In the genomic region with DNA sequence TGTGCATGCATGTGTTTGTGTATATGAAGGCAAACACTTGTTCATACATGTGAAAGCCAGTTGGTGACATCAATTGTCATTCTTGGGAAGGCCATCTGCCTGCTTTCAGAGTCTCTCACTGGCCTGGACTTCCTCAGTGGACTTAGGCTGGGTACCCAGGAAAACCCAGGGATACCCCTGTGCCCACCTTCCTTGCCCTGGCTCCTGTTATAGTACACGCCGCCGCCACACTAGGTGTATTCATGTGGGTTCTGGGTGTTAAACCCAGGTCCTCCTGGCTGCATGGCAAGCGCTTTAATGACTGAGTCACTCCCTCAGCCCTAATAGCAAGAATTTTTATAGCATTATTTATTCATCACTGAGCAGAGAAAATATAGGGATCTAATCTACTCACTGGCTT, we compare ENCODE assay signal across 22 mouse cellular contexts. TPM values are rescaled to one million over a fixed set of nuclear protein-coding genes. Genes with fewer than 3 reads are reported as not detected.
DNase-seq lines count a peak whose midpoint lies in the region; ATAC-seq lines count a peak whose summit lies in the region.
"Had no signal": no experiment of that assay in that cellular context is flagged by ENCODE, and none has a peak within 500 bp of the region (broad histone marks: within the 10 kb centered on the region; RNA-seq: fewer than 3 reads in every experiment).

No protein-coding gene starts in this region.

- no peaks in the 10 kb centered on the region for H3K4me1 ChIP-seq in forebrain, embryonic 16.5 days (replicated peaks; ENCODE audit: control insufficient read depth, insufficient read depth, low read length)
- H3K4me1 ChIP-seq in forebrain, embryonic 11.5 days (replicated peaks; ENCODE audit: control insufficient read depth, insufficient read depth, low read length), result no peaks in the 10 kb centered on the region
- no peaks in the 10 kb centered on the region for H3K4me1 ChIP-seq in hindbrain, embryonic 13.5 days (replicated peaks)
- H3K4me1 ChIP-seq in hindbrain, embryonic 11.5 days (replicated peaks; ENCODE audit: control insufficient read depth, insufficient read depth, low read length), result no peaks in the 10 kb centered on the region
- no peaks in the 10 kb centered on the region for H3K4me1 ChIP-seq in midbrain, embryonic 13.5 days (replicated peaks)
- no peaks in the 10 kb centered on the region for H3K4me1 ChIP-seq in midbrain, embryonic 10.5 days
- H3K4me1 ChIP-seq in midbrain, embryonic 16.5 days (ENCODE audit: control insufficient read depth, insufficient read depth, low read length), result no peaks in the 10 kb centered on the region
- H3K4me1 ChIP-seq: embryonic facial prominence, embryonic 10.5 days; embryonic facial prominence, embryonic 13.5 days; intestine, embryonic 15.5 days had no signal

- no peaks in the 10 kb centered on the region for H3K9me3 ChIP-seq in forebrain, embryonic 16.5 days (ENCODE audit: control insufficient read depth, low read length)
- no peaks in the 10 kb centered on the region for H3K9me3 ChIP-seq in forebrain, embryonic 11.5 days (ENCODE audit: control insufficient read depth, low read length)
- no peaks in the 10 kb centered on the region for H3K9me3 ChIP-seq in hindbrain, embryonic 13.5 days
- no peaks in the 10 kb centered on the region for H3K9me3 ChIP-seq in hindbrain, embryonic 11.5 days (ENCODE audit: control insufficient read depth, low read length)
- H3K9me3 ChIP-seq in midbrain, embryonic 13.5 days, result no peaks in the 10 kb centered on the region
- no peaks in the 10 kb centered on the region for H3K9me3 ChIP-seq in midbrain, embryonic 10.5 days (replicated peaks)
- no peaks in the 10 kb centered on the region for H3K9me3 ChIP-seq in midbrain, embryonic 16.5 days (replicated peaks; ENCODE audit: control insufficient read depth, low read length, poor library complexity, severe bottlenecking)
- H3K9me3 ChIP-seq: embryonic facial prominence, embryonic 10.5 days; embryonic facial prominence, embryonic 13.5 days; heart, embryonic 12.5 days; heart, embryonic 15.5 days; intestine, embryonic 15.5 days had no signal

- no peak overlapping the region for H3K4me2 ChIP-seq in forebrain, embryonic 16.5 days (ENCODE audit: low read length)
- no peak overlapping the region for H3K4me2 ChIP-seq in forebrain, embryonic 11.5 days (ENCODE audit: low read depth, low read length, severe bottlenecking)
- H3K4me2 ChIP-seq in hindbrain, embryonic 13.5 days, result no peak overlapping the region
- H3K4me2 ChIP-seq in hindbrain, embryonic 11.5 days (replicated peaks; ENCODE audit: low read depth, low read length), result no peak overlapping the region
- no peak overlapping the region for H3K4me2 ChIP-seq in midbrain, embryonic 13.5 days (replicated peaks)
- no peak overlapping the region for H3K4me2 ChIP-seq in midbrain, embryonic 16.5 days (ENCODE audit: low read length)
- H3K4me2 ChIP-seq: embryonic facial prominence, embryonic 13.5 days; heart, embryonic 12.5 days; heart, embryonic 15.5 days; hindbrain, embryonic 14.5 days; intestine, embryonic 15.5 days had no signal

- no peak overlapping the region for H3K4me3 ChIP-seq in forebrain, embryonic 16.5 days (replicated peaks; ENCODE audit: low read length)
- no peak overlapping the region for H3K4me3 ChIP-seq in forebrain, embryonic 11.5 days (ENCODE audit: low read depth, low read length)
- H3K4me3 ChIP-seq in hindbrain, embryonic 13.5 days, result no peak overlapping the region
- no peak overlapping the region for H3K4me3 ChIP-seq in hindbrain, embryonic 11.5 days (ENCODE audit: low read depth, low read length)
- H3K4me3 ChIP-seq in midbrain, embryonic 13.5 days (replicated peaks), result no peak overlapping the region
- H3K4me3 ChIP-seq in midbrain, embryonic 10.5 days, result no peak overlapping the region
- no peak overlapping the region for H3K4me3 ChIP-seq in midbrain, embryonic 16.5 days (ENCODE audit: low read depth, low read length)
- H3K4me3 ChIP-seq: embryonic facial prominence, embryonic 10.5 days; embryonic facial prominence, embryonic 13.5 days; erythroblast, embryonic 14.5 days; heart, embryonic 12.5 days; heart, embryonic 15.5 days; intestine, embryonic 15.5 days had no signal

- no peaks in the 10 kb centered on the region for H3K36me3 ChIP-seq in forebrain, embryonic 16.5 days (ENCODE audit: control insufficient read depth, insufficient read depth)
- H3K36me3 ChIP-seq in forebrain, embryonic 11.5 days (ENCODE audit: control insufficient read depth, insufficient read depth, low read length), result no peaks in the 10 kb centered on the region
- H3K36me3 ChIP-seq in hindbrain, embryonic 13.5 days, result no peaks in the 10 kb centered on the region
- no peaks in the 10 kb centered on the region for H3K36me3 ChIP-seq in hindbrain, embryonic 11.5 days (ENCODE audit: control insufficient read depth, insufficient read depth, low read length)
- no peaks in the 10 kb centered on the region for H3K36me3 ChIP-seq in midbrain, embryonic 13.5 days
- H3K36me3 ChIP-seq in midbrain, embryonic 10.5 days, result no peaks in the 10 kb centered on the region
- no peaks in the 10 kb centered on the region for H3K36me3 ChIP-seq in midbrain, embryonic 16.5 days (ENCODE audit: control insufficient read depth, insufficient read depth, low read length)
- H3K36me3 ChIP-seq: embryonic facial prominence, embryonic 10.5 days; embryonic facial prominence, embryonic 13.5 days; heart, embryonic 12.5 days; heart, embryonic 15.5 days; intestine, embryonic 15.5 days had no signal

- H3K27me3 ChIP-seq in forebrain, embryonic 16.5 days (replicated peaks; ENCODE audit: control insufficient read depth, insufficient read depth, low read length), result no peaks in the 10 kb centered on the region
- no peaks in the 10 kb centered on the region for H3K27me3 ChIP-seq in forebrain, embryonic 11.5 days (ENCODE audit: control insufficient read depth, insufficient read depth, low read length)
- no peaks in the 10 kb centered on the region for H3K27me3 ChIP-seq in hindbrain, embryonic 13.5 days
- no peaks in the 10 kb centered on the region for H3K27me3 ChIP-seq in hindbrain, embryonic 11.5 days (ENCODE audit: control insufficient read depth, insufficient read depth, low read length)
- H3K27me3 ChIP-seq in midbrain, embryonic 13.5 days, result no peaks in the 10 kb centered on the region
- no peaks in the 10 kb centered on the region for H3K27me3 ChIP-seq in midbrain, embryonic 10.5 days (ENCODE audit: low read depth, poor library complexity, severe bottlenecking)
- H3K27me3 ChIP-seq in midbrain, embryonic 16.5 days (ENCODE audit: control insufficient read depth, insufficient read depth, low read depth, low read length), result no peaks in the 10 kb centered on the region
- H3K27me3 ChIP-seq: embryonic facial prominence, embryonic 13.5 days; heart, embryonic 12.5 days; heart, embryonic 15.5 days; intestine, embryonic 15.5 days had no signal

- WGBS in forebrain, embryonic 16.5 days, result 87% methylated on average over 4 of the region's 4 CpGs
- 90% methylated on average over 4 of the region's 4 CpGs for WGBS in forebrain, embryonic 11.5 days
- WGBS in hindbrain, embryonic 13.5 days, result 92% methylated on average over 4 of the region's 4 CpGs
- WGBS in hindbrain, embryonic 11.5 days, result 89% methylated on average over 4 of the region's 4 CpGs
- WGBS in midbrain, embryonic 13.5 days, result 87% methylated on average over 4 of the region's 4 CpGs
- 88% methylated on average over 4 of the region's 4 CpGs for WGBS in midbrain, embryonic 10.5 days
- WGBS in midbrain, embryonic 16.5 days, result 91% methylated on average over 4 of the region's 4 CpGs

- no peak overlapping the region for H3K9ac ChIP-seq in forebrain, embryonic 16.5 days (replicated peaks; ENCODE audit: low read depth, low read length)
- H3K9ac ChIP-seq in forebrain, embryonic 11.5 days (ENCODE audit: low read length), result no peak overlapping the region
- no peak overlapping the region for H3K9ac ChIP-seq in hindbrain, embryonic 13.5 days
- H3K9ac ChIP-seq in hindbrain, embryonic 11.5 days (ENCODE audit: low read depth, low read length), result no peak overlapping the region
- H3K9ac ChIP-seq in midbrain, embryonic 13.5 days (replicated peaks), result no peak overlapping the region
- no peak overlapping the region for H3K9ac ChIP-seq in midbrain, embryonic 16.5 days (ENCODE audit: low read depth, low read length)
- H3K9ac ChIP-seq: embryonic facial prominence, embryonic 13.5 days; heart, embryonic 12.5 days; heart, embryonic 15.5 days; hindbrain, embryonic 14.5 days; intestine, embryonic 15.5 days had no signal

- no peak overlapping the region for H3K27ac ChIP-seq in forebrain, embryonic 16.5 days (ENCODE audit: low read length)
- no peak overlapping the region for H3K27ac ChIP-seq in forebrain, embryonic 11.5 days (ENCODE audit: low read depth, low read length)
- H3K27ac ChIP-seq in hindbrain, embryonic 13.5 days, result no peak overlapping the region
- H3K27ac ChIP-seq in hindbrain, embryonic 11.5 days (ENCODE audit: low read depth, low read length), result no peak overlapping the region
- H3K27ac ChIP-seq in midbrain, embryonic 13.5 days, result no peak overlapping the region
- no peak overlapping the region for H3K27ac ChIP-seq in midbrain, embryonic 10.5 days (replicated peaks)
- no peak overlapping the region for H3K27ac ChIP-seq in midbrain, embryonic 16.5 days (ENCODE audit: low read length)
- H3K27ac ChIP-seq: embryonic facial prominence, embryonic 10.5 days; embryonic facial prominence, embryonic 13.5 days; heart, embryonic 15.5 days; hindbrain, embryonic 14.5 days; intestine, embryonic 15.5 days had no signal

- 0 out of 2 replicates have a peak, but pooled peaks have one; percentile 22 for ATAC-seq in forebrain, embryonic 16.5 days
- no peak for ATAC-seq in forebrain, embryonic 11.5 days (replicated peaks; ENCODE audit: low FRiP score)
- ATAC-seq in hindbrain, embryonic 13.5 days (ENCODE audit: low FRiP score), result 0 out of 2 replicates have a peak, but pooled peaks have one; percentile 33
- no peak for ATAC-seq in hindbrain, embryonic 11.5 days (ENCODE audit: low FRiP score)
- ATAC-seq in midbrain, embryonic 13.5 days, result peak; percentile 66; the same call in 1 of the 2 replicates
- peak; percentile 70; the same call in 1 of the 2 replicates for ATAC-seq in midbrain, embryonic 16.5 days
- no peak for ATAC-seq in megakaryocyte, adult 5-6 weeks (ENCODE audit: poor library complexity, severe bottlenecking)
- ATAC-seq: activated CD4-positive, CD25-positive, alpha-beta regulatory T cell, adult 4 months; intestine, embryonic 15.5 days had no signal

- DNase-seq in forebrain, embryonic 11.5 days (ENCODE audit: low spot score), result no peak
- DNase-seq in hindbrain, embryonic 11.5 days (ENCODE audit: low spot score), result no peak
- no peak for DNase-seq in midbrain, embryonic 10.5 days (ENCODE audit: low spot score)
- DNase-seq: adrenal gland, adult 8-10 months; adrenal gland, postnatal 25 days; cerebellum, adult 11-12 months; gastrocnemius, postnatal 25 days; heart, postnatal 36 days; kidney, adult 11 months had no signal

RNA-seq across cellular contexts. Expression of gene Jrkl, which starts 51.0 kb away (rescaled TPM):
- polyA plus RNA-seq in forebrain, embryonic 16.5 days (2015; fragmentation: Nextera tagmentation; extraction: Ambion mirVana), result 12.3 and 15.4 TPM in 2 replicates
- polyA plus RNA-seq in forebrain, embryonic 11.5 days (2014; fragmentation: Nextera tagmentation; extraction: Ambion mirVana), result 8.6 and 9.0 TPM in 2 replicates
- polyA plus RNA-seq in hindbrain, embryonic 13.5 days (2015; fragmentation: Nextera tagmentation; extraction: Ambion mirVana), result 12.7 and 12.8 TPM in 2 replicates
- 10.2 and 11.5 TPM in 2 replicates for polyA plus RNA-seq in hindbrain, embryonic 11.5 days (2014; fragmentation: Nextera tagmentation; extraction: Ambion mirVana)
- polyA plus RNA-seq in midbrain, embryonic 13.5 days (2015; fragmentation: Nextera tagmentation; extraction: Ambion mirVana), result 12.2 and 13.9 TPM in 2 replicates
- 7.6 and 9.1 TPM in 2 replicates for polyA plus RNA-seq in midbrain, embryonic 10.5 days (2016; fragmentation: Nextera tagmentation; extraction: Ambion mirVana)
- polyA plus RNA-seq in midbrain, embryonic 16.5 days (2015; fragmentation: Nextera tagmentation; extraction: Ambion mirVana), result 11.0 and 13.6 TPM in 2 replicates
- 12.0 and 13.3 TPM in 2 replicates for total RNA-seq in megakaryocyte, adult 5-6 weeks (2015)
- 16.9 and 22.1 TPM in 2 replicates for total RNA-seq in megakaryocyte, adult 5-6 weeks (2017)
- polyA plus RNA-seq: erythroblast, embryonic 14.5 days had no signal

RNA-seq across cellular contexts. Expression of gene Ccdc82, which starts 52.1 kb away (rescaled TPM):
- polyA plus RNA-seq in forebrain, embryonic 16.5 days (2015; fragmentation: Nextera tagmentation; extraction: Ambion mirVana), result 14.2 and 14.5 TPM in 2 replicates
- polyA plus RNA-seq in forebrain, embryonic 11.5 days (2014; fragmentation: Nextera tagmentation; extraction: Ambion mirVana), result 10.9 and 12.3 TPM in 2 replicates
- polyA plus RNA-seq in hindbrain, embryonic 13.5 days (2015; fragmentation: Nextera tagmentation; extraction: Ambion mirVana), result 13.5 and 13.7 TPM in 2 replicates
- polyA plus RNA-seq in hindbrain, embryonic 11.5 days (2014; fragmentation: Nextera tagmentation; extraction: Ambion mirVana), result 12.1 and 17.9 TPM in 2 replicates
- 12.7 and 14.1 TPM in 2 replicates for polyA plus RNA-seq in midbrain, embryonic 13.5 days (2015; fragmentation: Nextera tagmentation; extraction: Ambion mirVana)
- 9.1 and 11.7 TPM in 2 replicates for polyA plus RNA-seq in midbrain, embryonic 10.5 days (2016; fragmentation: Nextera tagmentation; extraction: Ambion mirVana)
- 15.0 and 15.1 TPM in 2 replicates for polyA plus RNA-seq in midbrain, embryonic 16.5 days (2015; fragmentation: Nextera tagmentation; extraction: Ambion mirVana)
- total RNA-seq in megakaryocyte, adult 5-6 weeks (2015), result 38.8 and 39.7 TPM in 2 replicates
- total RNA-seq in megakaryocyte, adult 5-6 weeks (2017), result 60.1 and 67.5 TPM in 2 replicates

Comparison
In these comparisons a context has a peak if more than half of its experiments do, and no peak if none do; other contexts are left out.
1. ATAC-seq: peak in forebrain, embryonic 16.5 days (single experiment), hindbrain, embryonic 13.5 days (single experiment), midbrain, embryonic 13.5 days (single experiment) and midbrain, embryonic 16.5 days (single experiment); none in forebrain, embryonic 11.5 days (single experiment), hindbrain, embryonic 11.5 days (single experiment) and megakaryocyte, adult 5-6 weeks (single experiment).